Mouse (Mus musculus) lung, postnatal 0 days (tissue): ENCODE results near the gene Scn9a.

Source experiments
- CTCF ChIP-seq: IDR thresholded peaks from 2 replicates; pipeline ENCODE4 v1.5.1; 2016; ENCODE audit warnings: antibody characterized with exemption, mild to moderate bottlenecking
- EP300 ChIP-seq: IDR thresholded peaks from 2 replicates; pipeline ENCODE4 v1.6.1; 2016; ENCODE audit warnings: antibody characterized with exemption, mild to moderate bottlenecking, control low read depth

GRCm38 (mm10) chr2:66590151-66590550 is 44.6 kb downstream of the Scn9a start:
- TF ChIP-seq CTCF = no peak
- no peak for TF ChIP-seq EP300
